Mouse (Mus musculus): ENCODE data around the gene Sox6.

DNA sequence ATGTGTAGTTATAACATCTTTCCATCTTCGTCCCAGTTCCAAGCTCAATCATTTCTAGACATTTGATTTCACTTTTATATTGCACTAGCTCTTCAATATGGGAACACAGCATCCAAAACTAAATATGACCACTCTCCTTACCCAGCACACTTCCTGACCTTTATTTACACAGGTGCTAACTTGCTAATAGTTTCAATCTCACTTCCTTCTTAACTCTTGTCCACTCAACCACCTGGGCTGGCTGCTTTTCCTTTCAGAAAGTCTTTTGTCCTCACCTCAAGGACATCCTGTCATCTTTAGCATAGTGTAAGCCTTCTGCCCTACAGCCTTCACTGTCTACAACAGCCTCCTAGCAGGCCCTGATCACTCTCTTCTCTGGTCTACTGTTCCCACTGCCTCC is 520.9 kb downstream of the Sox6 start:
- no peak for TF ChIP-seq CTCF (IDR thresholded peaks at IDR 0.05)
- no peak for TF ChIP-seq POLR2A (IDR thresholded peaks at IDR 0.05; ENCODE audit: insufficient read depth, low read depth, low read length)
- TF ChIP-seq EP300 (IDR thresholded peaks at IDR 0.05; ENCODE audit: insufficient read depth, low read depth, low read length): no peak
